Mouse (Mus musculus): Measurements from ENCODE around the gene Rps6kb2. TPM values are rescaled to one million over a fixed set of nuclear protein-coding genes. Genes with fewer than 3 reads are reported as not detected.

The Rps6kb2 gene
- polyA plus RNA-seq (2016; fragmentation: Nextera tagmentation; extraction: Ambion mirVana) = 59.7 and 71.7 TPM in 2 replicates

GRCm38 (mm10) chr19:4162646-4163542 lies at the start of gene Rps6kb2:
Gene Rps6kb2, minus strand, starts transcription at chr19:4163354.
- WGBS = 7% methylated on average over 42 of the region's 42 CpGs
- H3K27ac ChIP-seq = peak within 1 kb of the TSS; percentile 80
- peaks cover 32% of the 10 kb centered on the region for H3K36me3 ChIP-seq
- no peaks in the 10 kb centered on the region for H3K27me3 ChIP-seq
- H3K4me1 ChIP-seq = peaks cover 8% of the 10 kb centered on the region
- H3K9me3 ChIP-seq = no peaks in the 10 kb centered on the region
- H3K4me3 ChIP-seq = peak within 1 kb of the TSS; percentile 71
- H3K9ac ChIP-seq = peak within 1 kb of the TSS; percentile 76
- ATAC-seq (ENCODE audit: insufficient number of reproducible peaks, insufficient read depth, low FRiP score, low TSS enrichment) = peak; percentile 64
- peak within 1 kb of the TSS; percentile 85 for H3K4me2 ChIP-seq (replicated peaks)

DNA sequence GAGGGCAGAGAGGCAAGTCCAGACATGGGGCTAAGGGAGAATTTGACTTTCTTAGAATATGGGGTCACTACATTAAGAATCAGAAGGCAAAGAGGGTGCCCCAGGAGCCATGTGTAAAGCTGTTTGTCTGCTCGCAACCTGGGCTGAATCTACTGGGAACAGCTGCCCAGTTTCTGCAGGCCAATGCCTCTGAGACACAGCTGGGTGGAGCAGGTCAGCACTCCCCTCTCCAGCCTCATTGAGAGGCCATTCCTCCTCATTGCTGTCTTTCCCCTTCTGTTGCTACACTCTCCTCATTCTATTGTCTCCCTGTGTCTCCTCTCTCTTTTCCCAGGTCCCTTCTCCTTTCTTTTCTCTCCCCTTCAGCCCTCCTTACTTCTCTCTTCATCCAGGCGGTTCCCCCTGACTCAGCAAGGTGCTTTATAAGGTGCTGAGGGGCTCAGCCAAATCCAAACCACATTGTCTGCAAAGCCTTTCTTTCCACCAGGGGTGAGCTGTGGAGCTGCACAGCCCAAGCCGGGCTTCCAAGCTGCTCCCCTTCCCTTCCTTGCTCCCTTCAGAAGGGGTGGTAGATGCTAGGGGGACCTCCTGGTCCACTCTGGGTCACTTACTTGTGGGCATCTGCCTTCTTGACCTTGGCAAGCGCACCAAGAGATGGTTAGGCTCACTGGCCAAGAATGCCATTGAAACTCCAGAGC lies 48.9 kb upstream of the Rps6kb2 start:
- no peak for ATAC-seq (ENCODE audit: insufficient number of reproducible peaks, insufficient read depth, low FRiP score, low TSS enrichment)
- Histone ChIP-seq H3K4me3 (no peak overlapping the region), H3K9ac (peak overlapping the region; percentile 19), H3K4me1 (peaks cover 41% of the 10 kb centered on the region), H3K27ac (peak overlapping the region; percentile 94; the same call in 1 of the 2 replicates), H3K4me2 (replicated peaks) (peak overlapping the region; percentile 87), H3K27me3 (no peaks in the 10 kb centered on the region; the same call in 1 of the 2 replicates), H3K36me3 (no peaks in the 10 kb centered on the region), H3K9me3 (no peaks in the 10 kb centered on the region)
- WGBS = 19% methylated on average over 4 of the region's 4 CpGs

DNA sequence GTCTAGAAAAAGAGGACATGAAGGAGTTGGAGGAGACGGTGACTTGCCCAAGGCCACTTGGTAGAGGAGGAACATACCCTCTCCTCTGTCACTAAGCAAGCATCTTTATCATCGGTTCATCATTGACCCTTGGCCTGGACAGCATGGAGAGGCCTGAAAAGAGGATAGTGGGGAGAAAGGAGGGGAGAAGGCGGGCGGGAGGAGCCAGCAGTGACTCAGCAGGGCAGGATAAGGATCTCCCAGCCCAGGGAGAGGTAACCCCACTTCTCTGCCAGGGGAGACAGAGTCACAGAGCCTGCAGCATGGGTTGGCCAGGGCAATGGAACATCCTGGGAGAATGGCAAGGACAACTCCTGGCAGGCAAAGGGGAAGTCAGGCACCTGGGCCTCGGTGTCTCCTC lies 45.4 kb upstream of the Rps6kb2 start:
- Histone ChIP-seq H3K9ac (no peak overlapping the region), H3K4me2 (replicated peaks) (no peak overlapping the region), H3K4me3 (no peak overlapping the region), H3K27me3 (peaks cover 2% of the 10 kb centered on the region), H3K9me3 (no peaks in the 10 kb centered on the region), H3K4me1 (peaks cover 25% of the 10 kb centered on the region), H3K27ac (no peak overlapping the region), H3K36me3 (no peaks in the 10 kb centered on the region)
- no peak for ATAC-seq (ENCODE audit: insufficient number of reproducible peaks, insufficient read depth, low FRiP score, low TSS enrichment)
- WGBS = 79% methylated on average over 5 of the region's 5 CpGs

DNA sequence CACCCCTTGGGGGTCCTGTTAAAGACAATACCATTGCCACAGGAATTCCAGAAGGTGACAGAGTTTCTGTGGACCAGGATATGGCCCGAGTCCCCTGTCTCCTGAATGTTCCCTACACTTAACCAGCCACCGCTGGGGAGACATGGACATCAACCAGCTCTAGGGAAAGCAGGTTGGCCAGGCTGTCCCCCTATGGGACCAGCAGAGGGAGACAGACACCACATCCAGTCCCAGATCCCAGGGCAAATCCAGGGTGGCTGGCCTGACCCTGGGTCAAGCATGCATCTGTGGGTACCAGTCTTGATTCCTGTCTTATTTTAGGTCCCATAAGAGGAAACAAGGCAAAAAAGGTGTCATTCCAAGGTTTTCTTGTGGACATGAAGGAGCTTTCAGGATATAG lies 43.8 kb upstream of the Rps6kb2 start:
- Histone ChIP-seq H3K9ac (peak overlapping the region; percentile 24; the same call in 1 of the 2 replicates), H3K4me3 (no peak overlapping the region), H3K27ac (no peak overlapping the region), H3K27me3 (peaks cover 2% of the 10 kb centered on the region), H3K4me1 (peaks cover 15% of the 10 kb centered on the region), H3K36me3 (no peaks in the 10 kb centered on the region), H3K9me3 (no peaks in the 10 kb centered on the region), H3K4me2 (replicated peaks) (no peak overlapping the region)
- no peak for ATAC-seq (ENCODE audit: insufficient number of reproducible peaks, insufficient read depth, low FRiP score, low TSS enrichment)
- 5% methylated on average over 2 of the region's 2 CpGs for WGBS

DNA sequence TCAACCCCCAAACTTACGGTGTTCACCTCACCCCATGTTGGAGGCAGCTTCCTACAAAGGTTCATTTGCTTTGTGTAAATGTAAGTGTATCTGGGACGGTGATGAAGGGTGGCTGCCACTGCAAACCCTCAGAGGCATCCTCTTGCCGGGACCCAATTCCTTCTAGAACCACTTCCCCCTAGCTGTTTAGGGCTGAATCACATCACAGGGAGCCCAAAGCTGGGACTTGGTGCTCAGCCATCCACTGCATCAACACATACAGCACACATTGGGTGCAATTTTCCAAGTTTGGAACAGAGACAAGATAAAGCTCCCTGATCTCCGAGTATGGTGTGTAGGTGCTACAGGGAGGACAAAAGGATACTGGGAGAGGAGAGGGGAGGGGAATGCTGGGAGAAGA lies 41.7 kb upstream of the Rps6kb2 start:
- H3K9ac ChIP-seq = no peak overlapping the region
- ATAC-seq (ENCODE audit: insufficient number of reproducible peaks, insufficient read depth, low FRiP score, low TSS enrichment) = no peak
- WGBS = 62% methylated on average over 4 of the region's 4 CpGs
- H3K9me3 ChIP-seq = no peaks in the 10 kb centered on the region
- H3K4me3 ChIP-seq = no peak overlapping the region
- H3K27ac ChIP-seq = no peak overlapping the region
- no peak overlapping the region for H3K4me2 ChIP-seq (replicated peaks)
- H3K27me3 ChIP-seq = peaks cover 2% of the 10 kb centered on the region
- peaks cover 21% of the 10 kb centered on the region for H3K4me1 ChIP-seq
- peaks cover 6% of the 10 kb centered on the region; the same call in 1 of the 2 replicates for H3K36me3 ChIP-seq

GRCm38 (mm10) chr19:4203604-4204326 lies 40.6 kb upstream of the Rps6kb2 start:
- Histone ChIP-seq H3K9ac (no peak overlapping the region), H3K4me1 (peaks cover 22% of the 10 kb centered on the region), H3K9me3 (no peaks in the 10 kb centered on the region), H3K36me3 (peaks cover 11% of the 10 kb centered on the region; the same call in 1 of the 2 replicates), H3K27ac (no peak overlapping the region), H3K4me2 (replicated peaks) (no peak overlapping the region), H3K27me3 (peaks cover 2% of the 10 kb centered on the region), H3K4me3 (no peak overlapping the region)
- 60% methylated on average over 13 of the region's 13 CpGs for WGBS
- no peak for ATAC-seq (ENCODE audit: insufficient number of reproducible peaks, insufficient read depth, low FRiP score, low TSS enrichment)

- Histone ChIP-seq H3K4me3 (no peak overlapping the region), H3K9me3 (no peaks in the 10 kb centered on the region), H3K9ac (no peak overlapping the region), H3K36me3 (peaks cover 11% of the 10 kb centered on the region; the same call in 1 of the 2 replicates), H3K27ac (no peak overlapping the region), H3K4me2 (replicated peaks) (no peak overlapping the region), H3K4me1 (peaks cover 22% of the 10 kb centered on the region), H3K27me3 (peaks cover 2% of the 10 kb centered on the region; the same call in 1 of the 2 replicates)
- WGBS = 63% methylated on average over 3 of the region's 3 CpGs
- no peak for ATAC-seq (ENCODE audit: insufficient number of reproducible peaks, insufficient read depth, low FRiP score, low TSS enrichment)
Observed at GRCm38 (mm10) chr19:4203148-4203547, 40.0 kb upstream of the Rps6kb2 start.

DNA sequence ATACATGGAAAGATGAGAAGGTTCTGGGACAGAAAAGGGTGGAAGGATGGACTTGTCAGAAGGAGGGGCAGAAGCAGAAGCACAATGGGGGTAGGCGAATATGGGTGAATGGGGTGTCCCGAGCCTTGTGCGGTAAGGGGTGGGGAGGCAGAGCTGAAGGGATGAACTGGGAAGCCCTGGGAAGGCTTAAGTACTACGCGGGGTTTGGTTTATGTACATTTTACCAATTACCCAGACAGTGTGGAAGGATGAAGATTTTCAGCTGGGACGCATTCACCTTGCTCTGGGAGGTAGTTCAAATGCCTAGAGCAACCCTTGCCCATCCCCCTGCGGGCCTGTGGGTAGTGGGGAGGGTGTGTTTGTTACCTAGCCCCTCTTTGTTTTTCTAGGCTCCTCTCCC lies 39.0 kb upstream of the Rps6kb2 start:
- H3K4me2 ChIP-seq (replicated peaks) = peak overlapping the region; percentile 72
- H3K9me3 ChIP-seq = no peaks in the 10 kb centered on the region
- 28% methylated on average over 7 of the region's 7 CpGs for WGBS
- no peak overlapping the region for H3K27ac ChIP-seq
- peaks cover 2% of the 10 kb centered on the region; the same call in 1 of the 2 replicates for H3K27me3 ChIP-seq
- peak overlapping the region; percentile 47 for H3K9ac ChIP-seq
- H3K4me1 ChIP-seq = peaks cover 22% of the 10 kb centered on the region
- peaks cover 19% of the 10 kb centered on the region; the same call in 1 of the 2 replicates for H3K36me3 ChIP-seq
- no peak for ATAC-seq (ENCODE audit: insufficient number of reproducible peaks, insufficient read depth, low FRiP score, low TSS enrichment)
- H3K4me3 ChIP-seq = peak overlapping the region; percentile 70

DNA sequence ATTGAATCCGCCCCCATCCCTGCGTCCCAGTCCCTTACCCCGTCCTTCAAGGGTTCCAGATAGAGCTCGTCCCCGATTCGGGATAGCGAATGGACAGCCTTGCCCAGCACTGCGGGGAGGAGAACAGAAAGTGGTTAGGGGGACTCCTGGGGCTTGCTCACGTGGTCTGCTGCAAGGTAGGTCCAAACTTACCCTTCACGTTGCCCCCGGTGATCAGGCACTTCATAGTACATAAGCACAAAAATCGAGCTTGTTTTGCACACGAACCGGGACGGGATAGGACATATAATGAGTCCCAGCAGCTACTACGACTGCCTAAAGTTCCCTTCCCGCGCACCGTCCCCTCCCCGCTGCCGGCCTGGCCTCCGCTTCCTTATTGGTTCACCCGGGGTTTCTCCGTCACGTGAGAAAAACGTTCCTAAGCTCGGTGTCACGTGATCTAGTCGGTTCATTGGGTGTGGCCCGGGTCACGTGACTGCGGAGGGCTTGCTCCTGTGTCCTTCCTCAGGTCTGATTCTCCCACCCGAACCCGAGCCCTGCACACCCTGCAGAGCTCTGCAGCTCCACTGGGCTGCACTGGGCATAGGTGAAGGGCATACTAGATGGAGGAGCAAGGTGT lies 38.2 kb upstream of the Rps6kb2 start, which contains the start of gene Rad9a:
Gene Rad9a, minus strand, starts transcription at position 372 of the 619 bp plus-strand sequence.
- Histone ChIP-seq H3K27ac (peak within 1 kb of the TSS; percentile 58), H3K36me3 (peaks cover 26% of the 10 kb centered on the region), H3K4me1 (peaks cover 27% of the 10 kb centered on the region), H3K9ac (peak within 1 kb of the TSS; percentile 76), H3K9me3 (no peaks in the 10 kb centered on the region), H3K4me2 (replicated peaks) (peak within 1 kb of the TSS; percentile 72), H3K27me3 (peaks cover 2% of the 10 kb centered on the region; the same call in 1 of the 2 replicates), H3K4me3 (peak within 1 kb of the TSS; percentile 70)
- ATAC-seq (ENCODE audit: insufficient number of reproducible peaks, insufficient read depth, low FRiP score, low TSS enrichment) = peak; percentile 75
- under 1% methylated on average over 34 of the region's 34 CpGs for WGBS

DNA sequence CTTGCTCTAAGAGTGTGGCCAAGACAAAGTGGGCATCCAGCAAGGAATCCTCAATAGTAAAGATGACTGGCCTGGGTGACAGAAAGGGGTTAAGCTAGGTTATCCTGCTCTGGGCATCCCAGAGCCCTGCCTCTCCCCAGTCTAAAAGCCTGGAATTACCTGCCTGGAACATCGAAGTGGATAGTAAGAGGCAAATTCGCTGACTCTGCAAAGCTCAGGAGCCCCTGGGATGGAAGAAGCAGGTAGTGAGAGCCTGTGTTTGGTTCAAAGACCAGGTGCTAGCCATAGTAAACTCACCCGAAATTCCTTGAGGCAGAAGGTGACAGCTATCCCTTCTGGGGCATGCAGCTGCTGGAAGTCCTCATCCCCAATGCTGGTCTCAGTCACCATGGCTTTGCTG lies 34.0 kb upstream of the Rps6kb2 start:
- Histone ChIP-seq H3K4me2 (replicated peaks) (no peak overlapping the region), H3K9me3 (no peaks in the 10 kb centered on the region), H3K9ac (no peak overlapping the region), H3K4me3 (no peak overlapping the region), H3K27me3 (no peaks in the 10 kb centered on the region), H3K27ac (no peak overlapping the region), H3K36me3 (peaks cover 61% of the 10 kb centered on the region), H3K4me1 (peaks cover 38% of the 10 kb centered on the region)
- ATAC-seq (ENCODE audit: insufficient number of reproducible peaks, insufficient read depth, low FRiP score, low TSS enrichment) = no peak
- 76% methylated on average over 3 of the region's 3 CpGs for WGBS

DNA sequence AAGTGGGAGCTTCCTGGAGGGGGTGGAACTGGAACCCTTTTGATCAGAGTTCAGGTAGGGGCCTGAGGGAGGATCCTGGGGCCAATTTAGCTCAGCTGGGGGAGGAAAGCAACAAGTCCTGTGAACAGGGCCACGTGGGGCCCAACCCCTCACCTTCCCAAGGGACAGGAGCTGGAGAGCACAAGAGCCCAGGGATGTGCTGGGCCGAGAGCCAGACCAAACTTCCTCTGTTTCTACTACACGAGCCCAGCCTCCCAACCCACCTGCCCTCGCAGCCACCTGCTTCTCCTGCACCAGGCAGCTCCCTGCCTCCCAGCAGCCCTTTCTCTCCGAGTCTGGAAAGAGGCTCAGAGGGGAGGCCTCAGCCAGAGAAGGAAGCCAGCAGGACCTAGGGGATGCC lies 33.4 kb upstream of the Rps6kb2 start:
- Histone ChIP-seq H3K4me1 (peaks cover 36% of the 10 kb centered on the region), H3K9ac (no peak overlapping the region), H3K36me3 (peaks cover 61% of the 10 kb centered on the region), H3K27ac (peak overlapping the region; percentile 12; the same call in 1 of the 2 replicates), H3K27me3 (no peaks in the 10 kb centered on the region), H3K9me3 (no peaks in the 10 kb centered on the region), H3K4me2 (replicated peaks) (no peak overlapping the region), H3K4me3 (no peak overlapping the region)
- 25% methylated on average over 5 of the region's 5 CpGs for WGBS
- no peak for ATAC-seq (ENCODE audit: insufficient number of reproducible peaks, insufficient read depth, low FRiP score, low TSS enrichment)
